Mouse (Mus musculus) intestine, postnatal 0 days (tissue): Measurements from ENCODE around the gene B4galt5. TPM values are rescaled to one million over a fixed set of nuclear protein-coding genes. Genes with fewer than 3 reads are reported as not detected.

Experiments
- ATAC-seq: fragments of 200-750 bp; cut with Nextera tagmentation; 2 replicates; pipeline ENCODE4 v1.8.0; 2017; ENCODE audit warnings: mild to moderate bottlenecking, moderate TSS enrichment, moderate library complexity
- H3K27ac ChIP-seq: fragments of 300-500 bp; sonication (generic); 2 replicates; pipeline ENCODE4 v1.5.1; 2014; ENCODE audit warnings: mild to moderate bottlenecking, low read depth, low read length, moderate library complexity
- H3K27me3 ChIP-seq: fragments of 300-500 bp; sonication (generic); replicated peaks from 2 replicates; pipeline ENCODE4 v1.6.1; 2014; ENCODE audit warnings: low read length, mixed read lengths; ENCODE audit not compliant: control insufficient read depth, insufficient read depth
- H3K36me3 ChIP-seq: fragments of 300-500 bp; sonication (generic); 2 replicates; pipeline ENCODE4 v1.6.1; 2014; ENCODE audit warnings: mild to moderate bottlenecking, moderate library complexity; ENCODE audit not compliant: control insufficient read depth, insufficient read depth
- H3K4me1 ChIP-seq: fragments of 300-500 bp; sonication (generic); replicated peaks from 2 replicates; pipeline ENCODE4 v1.6.1; 2014; ENCODE audit warnings: antibody characterized with exemption, low read length, mixed read lengths; ENCODE audit not compliant: control insufficient read depth, insufficient read depth
- H3K4me2 ChIP-seq: fragments of 300-500 bp; sonication (generic); replicated peaks from 2 replicates; pipeline ENCODE4 v1.6.1; 2014; ENCODE audit warnings: low read depth, mild to moderate bottlenecking, moderate library complexity
- H3K4me3 ChIP-seq: fragments of 300-500 bp; sonication (generic); 2 replicates; pipeline ENCODE4 v1.5.1; 2014; ENCODE audit warnings: low read depth, low read length
- H3K9ac ChIP-seq: fragments of 300-500 bp; sonication (generic); 2 replicates; pipeline ENCODE4 v1.6.1; 2014; ENCODE audit warnings: mild to moderate bottlenecking, low read depth, low read length
- H3K9me3 ChIP-seq: fragments of 300-500 bp; sonication (generic); 2 replicates; pipeline ENCODE4 v1.6.1; 2016; ENCODE audit warnings: mixed run types; ENCODE audit not compliant: control insufficient read depth
- CTCF ChIP-seq: sonication (generic); IDR thresholded peaks from 2 replicates; pipeline ENCODE4 v1.5.1; 2016; ENCODE audit warnings: low read depth, mild to moderate bottlenecking, control low read depth, antibody characterized with exemption, moderate library complexity
- WGBS: fragments of 180-500 bp; shearing (Covaris S2); extraction: QIAGEN DNeasy Blood & Tissue Kit; methylation state at CpG from one replicate; pipeline ENCODE4 v1.1.7; 2014; 5-methylcytosine and 5-hydroxymethylcytosine counted together
- polyA plus RNA-seq: library from polyadenylated mRNA; unstranded; fragments of >200 nt; fragmentation: Nextera tagmentation; extraction: Ambion mirVana; gene quantifications from 2 replicates; pipeline ENCODE4 v1.2.1, GENCODE M21; 2015

Gene B4galt5
- polyA plus RNA-seq, 1 experiment from 2014 or later: 26.6 TPM

DNA sequence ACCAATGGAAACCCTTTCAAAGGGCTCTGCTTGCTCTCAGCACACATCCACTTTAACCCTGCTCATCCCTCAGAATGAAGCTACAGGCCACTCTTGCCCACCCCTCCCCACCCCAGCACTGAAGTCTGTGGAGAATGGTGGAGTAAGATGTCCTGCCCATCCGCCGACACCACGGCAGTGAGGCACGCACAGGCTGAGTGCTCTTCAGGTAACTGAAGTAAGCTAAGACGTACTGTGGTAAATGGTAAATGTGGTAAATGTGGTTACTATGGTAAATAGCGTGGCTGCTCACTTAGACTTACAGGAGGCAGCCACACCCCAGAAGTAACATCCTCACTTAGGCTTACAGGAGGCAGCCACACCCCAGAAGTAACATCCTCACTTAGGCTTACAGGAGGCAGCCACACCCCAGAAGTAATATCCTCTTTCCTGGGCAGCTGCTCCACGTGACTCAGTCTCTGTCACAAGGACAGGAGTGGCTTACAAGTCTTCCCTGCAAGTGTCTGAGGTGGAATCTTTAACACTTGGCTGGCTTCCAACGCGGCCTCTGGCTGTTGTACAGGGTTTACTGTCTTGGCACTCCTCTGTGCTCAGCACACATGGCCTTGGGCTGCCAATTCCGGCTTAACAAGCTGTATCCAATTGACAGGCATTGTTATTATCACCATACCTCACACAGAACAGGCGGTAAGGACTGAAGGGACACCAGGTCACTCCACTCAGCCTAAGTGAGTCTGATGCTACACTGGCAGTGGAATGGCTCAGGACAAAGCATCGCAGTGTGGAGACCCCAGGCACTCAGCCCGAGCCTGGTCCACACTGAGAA is 35.3 kb downstream of the B4galt5 start:
- 38% methylated on average over 13 of the region's 13 CpGs for WGBS
- Histone ChIP-seq H3K4me1 (peaks cover 30% of the 10 kb centered on the region), H3K4me2 (no peak overlapping the region), H3K9me3 (no peaks in the 10 kb centered on the region), H3K4me3 (no peak overlapping the region), H3K36me3 (peaks cover 29% of the 10 kb centered on the region; the same call in 1 of the 2 replicates), H3K9ac (no peak overlapping the region), H3K27me3 (no peaks in the 10 kb centered on the region), H3K27ac (peak overlapping the region; percentile 82)
- peak; percentile 91 for ATAC-seq
- TF ChIP-seq CTCF: no peak

DNA sequence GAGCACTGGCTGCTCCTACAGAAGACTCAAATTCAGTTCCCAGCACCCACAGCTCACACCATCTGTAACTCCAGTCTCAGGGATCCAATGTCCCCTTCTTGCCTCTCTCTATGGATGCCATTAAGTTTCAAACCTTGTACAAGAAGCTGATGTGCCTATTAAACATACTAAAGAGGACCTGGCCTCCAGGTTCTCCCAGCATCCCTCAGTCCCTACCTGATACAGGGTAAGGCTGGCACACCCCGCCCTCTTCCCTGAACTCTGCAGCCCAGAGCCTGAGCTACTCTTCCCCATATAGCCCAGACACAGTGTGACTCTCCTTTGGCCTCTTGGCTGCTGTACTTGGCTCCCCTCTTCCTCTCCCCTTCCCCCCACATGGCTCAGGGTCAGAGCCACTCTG is 38.9 kb downstream of the B4galt5 start:
- no peak for TF ChIP-seq CTCF
- no peaks in the 10 kb centered on the region for H3K9me3 ChIP-seq
- H3K36me3 ChIP-seq: peaks cover 60% of the 10 kb centered on the region; the same call in 1 of the 2 replicates
- H3K4me3 ChIP-seq: no peak overlapping the region
- WGBS: 95% methylated on average over 1 of the region's 1 CpGs
- no peak for ATAC-seq
- H3K4me1 ChIP-seq: peaks cover 21% of the 10 kb centered on the region; the same call in 1 of the 2 replicates
- no peak overlapping the region for H3K27ac ChIP-seq
- no peak overlapping the region for H3K9ac ChIP-seq
- H3K4me2 ChIP-seq: no peak overlapping the region
- H3K27me3 ChIP-seq: no peaks in the 10 kb centered on the region

DNA sequence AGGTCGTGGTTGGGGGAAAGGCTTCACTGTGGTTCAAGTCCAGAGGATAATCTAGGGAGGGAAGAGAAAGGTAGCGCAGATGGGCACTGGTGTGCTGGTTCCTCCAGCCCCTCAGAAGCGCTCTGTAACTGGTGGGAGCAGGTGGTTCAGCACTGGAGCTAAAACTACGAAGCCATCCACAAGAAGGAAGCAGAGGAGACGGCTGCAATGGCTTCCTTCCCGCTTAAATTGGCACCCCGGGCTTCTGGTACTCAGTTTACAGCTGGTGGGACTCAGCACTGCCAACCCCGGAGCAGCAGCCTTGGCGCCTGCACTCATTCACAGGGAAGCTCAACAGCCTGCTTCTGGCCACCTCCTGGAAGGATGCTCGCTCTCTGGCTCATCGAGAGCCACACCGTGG is 39.7 kb downstream of the B4galt5 start:
- no peaks in the 10 kb centered on the region for H3K27me3 ChIP-seq
- 91% methylated on average over 12 of the region's 12 CpGs for WGBS

DNA sequence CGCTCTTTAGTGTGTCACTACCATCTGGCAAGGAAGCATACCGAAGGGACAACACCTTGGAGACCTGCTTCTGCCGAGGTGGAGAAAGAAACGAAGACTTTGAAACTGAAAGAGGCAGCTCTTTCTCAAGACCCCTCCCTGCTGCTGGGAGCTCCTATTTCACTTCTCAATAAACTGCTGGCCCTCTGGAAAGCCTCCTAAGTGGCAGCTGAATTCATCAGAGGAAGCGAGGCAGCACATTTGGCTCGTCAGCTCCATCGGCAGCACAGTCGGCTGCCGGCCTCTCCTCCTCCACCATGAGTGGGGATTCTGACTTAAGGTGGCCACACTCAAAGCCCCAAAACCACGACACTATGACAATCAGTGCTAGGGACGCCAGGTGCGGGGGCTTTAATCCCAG is 41.3 kb downstream of the B4galt5 start:
- H3K27me3 ChIP-seq: no peaks in the 10 kb centered on the region

More for the DNA sequence above, 39.7 kb downstream of the B4galt5 start:
- Histone ChIP-seq H3K9me3 (no peaks in the 10 kb centered on the region), H3K9ac (no peak overlapping the region), H3K27ac (no peak overlapping the region), H3K4me2 (no peak overlapping the region), H3K4me1 (peaks cover 13% of the 10 kb centered on the region; the same call in 1 of the 2 replicates), H3K36me3 (peaks cover 67% of the 10 kb centered on the region), H3K4me3 (no peak overlapping the region)
- no peak for TF ChIP-seq CTCF
- ATAC-seq: no peak

DNA sequence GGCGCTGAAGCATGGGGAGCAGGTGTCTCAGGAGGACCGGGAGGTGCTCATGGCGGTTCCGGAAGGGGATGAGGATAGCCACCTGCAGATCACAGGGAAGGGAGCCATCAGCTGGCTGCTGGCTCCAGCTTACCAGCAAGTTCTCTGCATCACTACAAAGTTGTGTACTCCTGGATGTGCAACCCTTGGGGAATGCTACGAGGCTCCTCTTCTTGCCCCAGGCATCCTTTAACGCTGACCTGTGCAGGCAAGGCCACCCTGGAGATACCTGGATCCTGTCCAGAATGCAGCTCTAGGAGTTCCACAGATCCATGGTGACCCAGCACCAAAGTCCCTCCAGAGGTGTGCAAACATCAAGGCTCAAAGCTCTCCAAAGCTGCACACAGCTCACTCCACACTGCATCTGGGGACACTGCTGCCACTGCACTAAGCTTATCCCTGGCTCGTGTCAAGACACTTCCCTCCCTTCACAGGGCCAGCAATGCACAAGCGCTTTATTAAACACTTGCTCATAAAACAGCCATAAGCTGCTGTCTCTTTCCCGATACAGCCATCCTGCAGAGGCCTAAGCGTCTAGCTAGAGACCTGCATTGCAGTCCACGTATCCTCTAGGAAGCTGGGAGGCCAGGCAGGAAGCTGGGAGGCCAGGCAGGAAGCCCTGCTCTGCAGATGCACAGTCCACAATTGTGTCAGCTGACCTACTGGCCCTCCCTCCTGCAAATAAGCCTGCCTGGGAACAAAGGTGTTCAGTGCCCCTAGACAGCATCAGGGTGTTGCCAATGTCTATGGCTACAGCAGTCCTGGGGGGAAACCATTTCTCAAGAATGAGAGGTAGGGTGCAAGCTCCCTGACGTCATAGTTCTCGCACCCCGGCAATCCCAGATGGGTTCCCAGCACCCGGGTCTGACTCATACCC is 42.1 kb downstream of the B4galt5 start:
- H3K4me2 ChIP-seq: peak overlapping the region; percentile 40
- 74% methylated on average over 15 of the region's 15 CpGs for WGBS
- H3K9me3 ChIP-seq: no peaks in the 10 kb centered on the region
- no peak overlapping the region for H3K4me3 ChIP-seq
- no peaks in the 10 kb centered on the region for H3K27me3 ChIP-seq
- peak overlapping the region; percentile 62; the same call in 1 of the 2 replicates for H3K27ac ChIP-seq
- 0 out of 2 replicates have a peak, but pooled peaks have one; percentile 22 for ATAC-seq
- peaks cover 88% of the 10 kb centered on the region for H3K36me3 ChIP-seq
- TF ChIP-seq CTCF: no peak
- H3K4me1 ChIP-seq: no peaks in the 10 kb centered on the region
- no peak overlapping the region for H3K9ac ChIP-seq

More for the DNA sequence above, 41.3 kb downstream of the B4galt5 start:
- peak overlapping the region; percentile 62; the same call in 1 of the 2 replicates for H3K27ac ChIP-seq
- H3K4me3 ChIP-seq: peak overlapping the region; percentile 6; the same call in 1 of the 2 replicates
- no peaks in the 10 kb centered on the region for H3K9me3 ChIP-seq
- H3K4me2 ChIP-seq: peak overlapping the region; percentile 40
- H3K4me1 ChIP-seq: no peaks in the 10 kb centered on the region
- H3K9ac ChIP-seq: no peak overlapping the region
- WGBS: 50% methylated on average over 12 of the region's 12 CpGs
- H3K36me3 ChIP-seq: peaks cover 83% of the 10 kb centered on the region
- no peak for ATAC-seq
- TF ChIP-seq CTCF: no peak

DNA sequence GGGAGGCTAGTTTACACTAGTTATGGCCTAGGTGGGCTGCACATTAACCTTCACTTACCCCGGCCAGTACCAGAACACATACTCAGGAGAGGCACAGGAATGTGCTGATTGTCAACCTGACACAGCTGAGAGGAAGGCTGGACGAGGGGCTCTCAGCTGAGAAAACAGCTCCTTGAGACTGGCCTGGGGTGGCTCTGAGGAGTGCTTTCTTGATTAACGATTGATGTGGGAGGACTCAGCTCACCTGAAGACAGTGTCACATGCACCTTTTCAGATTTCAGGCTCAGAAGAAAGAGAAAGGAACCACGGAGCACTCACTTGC is 42.7 kb downstream of the B4galt5 start:
- no peaks in the 10 kb centered on the region for H3K27me3 ChIP-seq
- TF ChIP-seq CTCF: no peak
- no peak overlapping the region for H3K9ac ChIP-seq
- no peaks in the 10 kb centered on the region for H3K4me1 ChIP-seq
- no peaks in the 10 kb centered on the region for H3K9me3 ChIP-seq
- H3K4me2 ChIP-seq: no peak overlapping the region
- H3K4me3 ChIP-seq: no peak overlapping the region
- peaks cover 89% of the 10 kb centered on the region for H3K36me3 ChIP-seq
- ATAC-seq: no peak
- no peak overlapping the region for H3K27ac ChIP-seq
- WGBS: 84% methylated on average over 4 of the region's 4 CpGs
